9 mouse cellular contexts compared by ENCODE assay signal in genomic region chr8:93626807-93627526, GRCm38 (mm10).
A peak's percentile ranks its signal among the peaks of the same experiment; 100 is the strongest.
DNase-seq lines count a peak whose midpoint lies in the region; ATAC-seq and TF ChIP-seq lines count a peak whose summit lies in the region.
"Had no signal": no experiment of that assay in that cellular context is flagged by ENCODE, and none has a peak within 500 bp of the region (broad histone marks: within the 10 kb centered on the region; RNA-seq: fewer than 3 reads in every experiment).

No protein-coding gene starts in this region.

- H3K4me2 ChIP-seq in heart, embryonic 15.5 days: peak overlapping the region; percentile 29
- 0 out of 2 replicates have a peak overlapping the region, but pooled peaks have one; percentile 7 for H3K4me2 ChIP-seq in midbrain, postnatal 0 days (ENCODE audit: low read depth, low read length, poor library complexity, severe bottlenecking)

- intact Hi-C loops in left cerebral cortex, postnatal 4 days (cut with DNase I): no loop called here

- no peak for TF ChIP-seq CTCF in midbrain, postnatal 0 days (IDR thresholded peaks at IDR 0.05)

- H3K9ac ChIP-seq in heart, embryonic 15.5 days: no peak overlapping the region
- no peak overlapping the region for H3K9ac ChIP-seq in midbrain, postnatal 0 days (replicated peaks; ENCODE audit: low read length, poor library complexity, severe bottlenecking)

- 27% methylated on average over 18 of the region's 18 CpGs for WGBS in embryonic facial prominence, embryonic 10.5 days
- WGBS in heart, embryonic 15.5 days: 19% methylated on average over 18 of the region's 18 CpGs
- WGBS in midbrain, postnatal 0 days: 19% methylated on average over 18 of the region's 18 CpGs

- H3K9me3 ChIP-seq in embryonic facial prominence, embryonic 10.5 days: no peaks in the 10 kb centered on the region
- no peaks in the 10 kb centered on the region for H3K9me3 ChIP-seq in heart, embryonic 15.5 days (replicated peaks)
- no peaks in the 10 kb centered on the region for H3K9me3 ChIP-seq in midbrain, postnatal 0 days (ENCODE audit: low read length)

- peaks cover 10% of the 10 kb centered on the region for H3K4me1 ChIP-seq in embryonic facial prominence, embryonic 10.5 days
- peaks cover 17% of the 10 kb centered on the region for H3K4me1 ChIP-seq in heart, embryonic 15.5 days (replicated peaks)
- 0 out of 2 replicates have a peak, but pooled peaks cover 5% of the 10 kb centered on the region for H3K4me1 ChIP-seq in midbrain, postnatal 0 days (ENCODE audit: insufficient read depth, low read length)

- no peak overlapping the region for H3K27ac ChIP-seq in embryonic facial prominence, embryonic 10.5 days (replicated peaks)
- peak overlapping the region; percentile 63 for H3K27ac ChIP-seq in heart, embryonic 15.5 days
- H3K27ac ChIP-seq in midbrain, postnatal 0 days (ENCODE audit: low read depth, low read length): peak overlapping the region; percentile 19; the same call in 1 of the 2 replicates
- H3K27ac ChIP-seq: left cerebral cortex, adult 2 months had no signal

- ATAC-seq in heart, embryonic 15.5 days (replicated peaks; ENCODE audit: insufficient number of reproducible peaks, insufficient read depth, low FRiP score, low read depth): peak; percentile 80
- ATAC-seq in midbrain, postnatal 0 days (ENCODE audit: low FRiP score): no peak; the same call in 1 of the 2 replicates

- H3K4me3 ChIP-seq in embryonic facial prominence, embryonic 10.5 days: no peak overlapping the region
- 0 out of 2 replicates have a peak overlapping the region, but pooled peaks have one; percentile 5 for H3K4me3 ChIP-seq in heart, embryonic 15.5 days
- no peak overlapping the region for H3K4me3 ChIP-seq in midbrain, postnatal 0 days (ENCODE audit: low read depth, low read length)
- H3K4me3 ChIP-seq: left cerebral cortex, adult 2 months had no signal

- DNase-seq in Muller cell, postnatal 12 days (ENCODE audit: inconsistent ontology term): peak; percentile 95
- peak; percentile 31 for DNase-seq in adrenal gland, adult 8-10 months
- DNase-seq in embryonic facial prominence, embryonic 10.5 days (ENCODE audit: low spot score): peak; percentile 49
- DNase-seq in left cerebral cortex, postnatal 4 days: peak; percentile 88
- DNase-seq in midbrain, postnatal 0 days (ENCODE audit: low spot score): peak; percentile 85
- DNase-seq in testis, postnatal 14 days (ENCODE audit: low spot score): peak; percentile 19
- DNase-seq in adipocyte (ENCODE audit: low spot score): no peak

- no peaks in the 10 kb centered on the region for H3K36me3 ChIP-seq in embryonic facial prominence, embryonic 10.5 days (replicated peaks)
- H3K36me3 ChIP-seq in heart, embryonic 15.5 days: no peaks in the 10 kb centered on the region
- H3K36me3 ChIP-seq in midbrain, postnatal 0 days (ENCODE audit: insufficient read depth, low read length): no peaks in the 10 kb centered on the region

- no peaks in the 10 kb centered on the region; the same call in 1 of the 2 replicates for H3K27me3 ChIP-seq in embryonic facial prominence, embryonic 10.5 days (replicated peaks; ENCODE audit: low read depth, poor library complexity, severe bottlenecking)
- H3K27me3 ChIP-seq in heart, embryonic 15.5 days: no peaks in the 10 kb centered on the region
- no peaks in the 10 kb centered on the region for H3K27me3 ChIP-seq in midbrain, postnatal 0 days (ENCODE audit: insufficient read depth, low read length)
